Mouse (Mus musculus) spleen, adult 18-20 months (tissue): ENCODE results near the gene Inpp5f.
"Not testable (repeated sequence)": the region's sequence is repeated elsewhere in the genome, so short reads cannot be mapped to it uniquely, and the experiment has no call there.

Experiments used
- DNase-seq, 2 experiments: peaks; one replicate each; pipeline ENCODE4 v3.0.0; 2022; ENCODE audit warnings: mixed read lengths in 2 of 2

Gene Inpp5f

GRCm38 (mm10) chr7:128610897-128611798 is at the start of gene Inpp5f:
Inpp5f (plus strand) TSS chr7:128611328.
- DNase-seq: peak; percentile 100

- DNase-seq: peak; percentile 24 to 55
Measured at GRCm38 (mm10) chr7:128563373-128563772, 47.8 kb upstream of the Inpp5f start.

GRCm38 (mm10) chr7:128566311-128566710 is 44.8 kb upstream of the Inpp5f start:
- DNase-seq: peak; percentile 21 to 40

- DNase-seq: no peak
Measured at GRCm38 (mm10) chr7:128567561-128568244, 43.4 kb upstream of the Inpp5f start.

GRCm38 (mm10) chr7:128569429-128569828 is 41.7 kb upstream of the Inpp5f start:
- not testable (repeated sequence) for DNase-seq

- no peak for DNase-seq
Measured at GRCm38 (mm10) chr7:128569987-128570656, 41.0 kb upstream of the Inpp5f start.

GRCm38 (mm10) chr7:128570657-128571056 is 40.5 kb upstream of the Inpp5f start:
- DNase-seq: not testable (repeated sequence)

- DNase-seq: no peak
Measured at GRCm38 (mm10) chr7:128572030-128572429, 39.1 kb upstream of the Inpp5f start.

GRCm38 (mm10) chr7:128575211-128575610 is 35.9 kb upstream of the Inpp5f start:
- no peak for DNase-seq

GRCm38 (mm10) chr7:128575794-128576193 is 35.3 kb upstream of the Inpp5f start:
- no peak for DNase-seq

GRCm38 (mm10) chr7:128577607-128578006 is 33.5 kb upstream of the Inpp5f start:
- DNase-seq: no peak

- no peak for DNase-seq
Measured at GRCm38 (mm10) chr7:128578199-128578945, 32.8 kb upstream of the Inpp5f start.

GRCm38 (mm10) chr7:128579381-128579780 is 31.7 kb upstream of the Inpp5f start:
- DNase-seq: no peak

- no peak for DNase-seq
Measured at GRCm38 (mm10) chr7:128580318-128580717, 30.8 kb upstream of the Inpp5f start.

- DNase-seq: no peak
Measured at GRCm38 (mm10) chr7:128581864-128582484, 29.2 kb upstream of the Inpp5f start.

- DNase-seq: no peak
Measured at GRCm38 (mm10) chr7:128583213-128583948, 27.7 kb upstream of the Inpp5f start.

GRCm38 (mm10) chr7:128587334-128587933 is 23.7 kb upstream of the Inpp5f start:
- no peak for DNase-seq

- DNase-seq: no peak
Measured at GRCm38 (mm10) chr7:128591345-128592084, 19.6 kb upstream of the Inpp5f start.

GRCm38 (mm10) chr7:128592118-128592935 is 18.8 kb upstream of the Inpp5f start:
- no peak for DNase-seq
